Mouse (Mus musculus): Measurements from ENCODE around the gene 1700001O22Rik. TPM values are rescaled to one million over a fixed set of nuclear protein-coding genes. Genes with fewer than 3 reads are reported as not detected.

The 1700001O22Rik gene
- polyA plus RNA-seq (2012; rRNA removed): 0.05 and 0.06 TPM in 2 replicates

GRCm38 (mm10) chr2:30803604-30804003, at the start of gene 1700001O22Rik:
1700001O22Rik (minus strand) TSS chr2:30803661.

GRCm38 (mm10) chr2:30834373-30835022, 31.0 kb upstream of the 1700001O22Rik start, which contains the start of gene Prrx2:
Prrx2 (plus strand) TSS chr2:30834972.

GRCm38 (mm10) chr2:30830283-30830795, 26.9 kb upstream of the 1700001O22Rik start, which contains the start of gene Asb6:
Asb6 (minus strand) TSS chr2:30830333.

GRCm38 (mm10) chr2:30807648-30808295, 4.3 kb upstream of the 1700001O22Rik start, which contains the start of gene Ntmt1:
Ntmt1 (plus strand) TSS chr2:30807826.

Other genes with a start within 250 kb of the 1700001O22Rik start
- 0.08 and 0.12 TPM in 2 replicates for gene Cstad, start 208.6 kb downstream of the 1700001O22Rik start, polyA plus RNA-seq (2012; rRNA removed)
- 13.4 and 15.6 TPM in 2 replicates for gene Ntmt1, start 4.2 kb upstream of the 1700001O22Rik start, polyA plus RNA-seq (2012; rRNA removed)
- gene Asb6, start 26.7 kb upstream of the 1700001O22Rik start, polyA plus RNA-seq (2012; rRNA removed): 22.5 and 26.0 TPM in 2 replicates
- 0.41 and 0.71 TPM in 2 replicates for gene Prrx2, start 31.3 kb upstream of the 1700001O22Rik start, polyA plus RNA-seq (2012; rRNA removed)
- gene Ptges, start 126.2 kb upstream of the 1700001O22Rik start, polyA plus RNA-seq (2012; rRNA removed): 0.11 and 0.12 TPM in 2 replicates
- 14.1 and 16.4 TPM in 2 replicates for gene Tor1b, start 149.3 kb upstream of the 1700001O22Rik start, polyA plus RNA-seq (2012; rRNA removed)
- gene Tor1a, start 164.3 kb upstream of the 1700001O22Rik start, polyA plus RNA-seq (2012; rRNA removed): 24.6 and 30.5 TPM in 2 replicates
- gene BC005624, start 178.5 kb upstream of the 1700001O22Rik start, polyA plus RNA-seq (2012; rRNA removed): 26.6 and 28.3 TPM in 2 replicates
- gene Usp20, start 178.6 kb upstream of the 1700001O22Rik start, polyA plus RNA-seq (2012; rRNA removed): 2.3 and 2.8 TPM in 2 replicates